Mouse (Mus musculus) lung, adult 2 months (tissue): ENCODE data around the gene Heg1.

Experiments used
- CTCF ChIP-seq: fragments of 200-500 bp; IDR thresholded peaks from 2 replicates; pipeline ENCODE4 v1.5.1; 2011; ENCODE audit warnings: mild to moderate bottlenecking, low read length, control low read depth; ENCODE audit not compliant: insufficient read depth
- POLR2A ChIP-seq: fragments of 200-500 bp; IDR thresholded peaks from 2 replicates; pipeline ENCODE4 v1.6.1; 2011; ENCODE audit warnings: low read depth, mild to moderate bottlenecking, control low read depth, low read length, borderline replicate concordance; ENCODE audit errors: extremely low read depth

DNA sequence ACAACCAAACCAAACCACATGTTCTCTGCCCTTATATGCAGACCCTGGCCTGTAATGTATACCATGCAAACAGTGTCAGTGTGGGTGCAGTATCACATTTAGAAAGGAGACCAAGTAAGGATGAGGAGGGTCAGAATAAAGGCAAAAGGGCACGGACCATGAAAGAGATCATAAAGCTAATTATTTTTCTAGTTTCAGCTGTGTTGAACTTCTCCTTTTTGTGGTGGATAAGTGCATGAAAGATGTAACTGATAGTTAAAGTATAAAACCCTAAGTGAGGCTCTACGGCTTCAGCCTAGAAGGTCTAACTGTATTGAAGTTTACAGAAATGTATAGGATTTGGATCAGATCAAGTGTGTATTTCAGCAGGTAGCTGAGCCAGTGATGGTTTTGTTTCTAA is 63.8 kb downstream of the Heg1 start:
- TF ChIP-seq POLR2A (no peak), CTCF (no peak)
